Comparison of ENCODE assay signal across 8 mouse cellular contexts in genomic region chr2:27079649-27080048, GRCm38 (mm10). TPM values are rescaled to one million over a fixed set of nuclear protein-coding genes. Genes with fewer than 3 reads are reported as not detected.
A peak's percentile ranks its signal among the peaks of the same experiment; 100 is the strongest.
DNase-seq lines count a peak whose midpoint lies in the region; ATAC-seq and TF ChIP-seq lines count a peak whose summit lies in the region.

No protein-coding gene starts in this region.

- no peaks in the 10 kb centered on the region for H3K36me3 ChIP-seq in forebrain, embryonic 15.5 days
- H3K36me3 ChIP-seq in intestine, postnatal 0 days (ENCODE audit: control insufficient read depth, insufficient read depth), result no peaks in the 10 kb centered on the region

- H3K4me3 ChIP-seq in forebrain, embryonic 15.5 days, result no peak overlapping the region
- H3K4me3 ChIP-seq in intestine, postnatal 0 days (ENCODE audit: low read depth, low read length), result no peak overlapping the region

- WGBS in forebrain, embryonic 15.5 days, result 59% methylated on average over 2 of the region's 2 CpGs
- WGBS in intestine, postnatal 0 days, result 83% methylated on average over 2 of the region's 2 CpGs

- H3K9ac ChIP-seq in forebrain, embryonic 15.5 days (replicated peaks), result no peak overlapping the region; the same call in 1 of the 2 replicates
- no peak overlapping the region for H3K9ac ChIP-seq in intestine, postnatal 0 days (ENCODE audit: low read depth, low read length)

- DNase-seq in layer of hippocampus, postnatal 10 days (ENCODE audit: low spot score in 2 of 2), result peak; percentile 41 to 51
- DNase-seq in layer of hippocampus, adult 11-12 months (ENCODE audit: low spot score), result no peak
- DNase-seq in lung, postnatal 36 days, result peak; percentile 54
- no peak for DNase-seq in frontal cortex, postnatal 14 days (ENCODE audit: low spot score in 2 of 2)
- no peak for DNase-seq in left cerebral cortex, adult 8-10 months (ENCODE audit: low spot score in 2 of 2)
- no peak for DNase-seq in adrenal gland, postnatal 25 days

- peak overlapping the region; percentile 36 for H3K27ac ChIP-seq in forebrain, embryonic 15.5 days (replicated peaks)
- no peak overlapping the region for H3K27ac ChIP-seq in intestine, postnatal 0 days (ENCODE audit: low read depth, low read length)

- peak; percentile 47 for ATAC-seq in forebrain, embryonic 15.5 days (replicated peaks)
- no peak for ATAC-seq in intestine, postnatal 0 days

- no peaks in the 10 kb centered on the region for H3K27me3 ChIP-seq in forebrain, embryonic 15.5 days
- no peaks in the 10 kb centered on the region for H3K27me3 ChIP-seq in intestine, postnatal 0 days (replicated peaks; ENCODE audit: control insufficient read depth, insufficient read depth, low read length)

- no peaks in the 10 kb centered on the region for H3K9me3 ChIP-seq in forebrain, embryonic 15.5 days
- no peaks in the 10 kb centered on the region for H3K9me3 ChIP-seq in intestine, postnatal 0 days (ENCODE audit: control insufficient read depth)

- no peak for TF ChIP-seq CTCF in intestine, postnatal 0 days (IDR thresholded peaks at IDR 0.05; ENCODE audit: low read depth)

- peak overlapping the region; percentile 20; the same call in 1 of the 2 replicates for H3K4me2 ChIP-seq in forebrain, embryonic 15.5 days (replicated peaks)
- 0 out of 2 replicates have a peak overlapping the region, but pooled peaks have one; percentile 9 for H3K4me2 ChIP-seq in intestine, postnatal 0 days (replicated peaks; ENCODE audit: low read depth)

- H3K4me1 ChIP-seq in forebrain, embryonic 15.5 days, result peaks cover 24% of the 10 kb centered on the region
- 0 out of 2 replicates have a peak, but pooled peaks cover 3% of the 10 kb centered on the region for H3K4me1 ChIP-seq in intestine, postnatal 0 days (replicated peaks; ENCODE audit: control insufficient read depth, insufficient read depth, low read length)

RNA-seq across cellular contexts. Expression of gene Adamtsl2, which starts 0.5 kb away (rescaled TPM):
- total RNA-seq in layer of hippocampus, postnatal 10 days (2021), result 10 to 100 TPM; 16.1 to 18.1 TPM
- 6.8 and 9.5 TPM in 2 replicates for polyA plus RNA-seq in forebrain, embryonic 15.5 days (2015; fragmentation: Nextera tagmentation; extraction: Ambion mirVana)
- polyA plus RNA-seq in intestine, postnatal 0 days (2015; fragmentation: Nextera tagmentation; extraction: Ambion mirVana), result 1.0 and 1.3 TPM in 2 replicates
- total RNA-seq in left cerebral cortex, adult 8-10 months (2022), result 10 to 100 TPM; 12.6 to 18.4 (median 15.6) TPM
- total RNA-seq in adrenal gland, postnatal 25 days (2021), result 17.4 and 17.9 TPM in 2 replicates

RNA-seq across cellular contexts. Expression of gene Mymk, which starts 7.7 kb away (rescaled TPM):
- total RNA-seq in layer of hippocampus, postnatal 10 days (2021), result 1 to 10 TPM; 1.0 to 1.4 TPM
- polyA plus RNA-seq in forebrain, embryonic 15.5 days (2015; fragmentation: Nextera tagmentation; extraction: Ambion mirVana), result 0.17 TPM in 1 of 2 replicates, not detected in the other
- polyA plus RNA-seq in intestine, postnatal 0 days (2015; fragmentation: Nextera tagmentation; extraction: Ambion mirVana), result not detected in 2 replicates
- 1 to 10 TPM in 2 of 4 experiments, under 1 TPM in 2; 0.44 to 1.5 (median 1.2) TPM for total RNA-seq in left cerebral cortex, adult 8-10 months (2022)
- total RNA-seq in adrenal gland, postnatal 25 days (2021), result not detected in 2 replicates

RNA-seq across cellular contexts. Expression of gene Slc2a6, which starts 51.9 kb away (rescaled TPM):
- total RNA-seq in layer of hippocampus, postnatal 10 days (2021), result 10 to 100 TPM; 44.3 to 44.9 TPM
- polyA plus RNA-seq in forebrain, embryonic 15.5 days (2015; fragmentation: Nextera tagmentation; extraction: Ambion mirVana), result 5.2 TPM in 2 replicates
- polyA plus RNA-seq in intestine, postnatal 0 days (2015; fragmentation: Nextera tagmentation; extraction: Ambion mirVana), result 0.59 and 0.93 TPM in 2 replicates
- 10 to 100 TPM; 21.1 to 28.3 (median 27.8) TPM for total RNA-seq in left cerebral cortex, adult 8-10 months (2022)
- 0.71 and 0.97 TPM in 2 replicates for total RNA-seq in adrenal gland, postnatal 25 days (2021)

Comparison
In these comparisons a context has a peak if more than half of its experiments do, and no peak if none do; other contexts are left out.
1. DNase-seq: peak in layer of hippocampus, postnatal 10 days (2 of 2) and lung, postnatal 36 days (single experiment); none in layer of hippocampus, adult 11-12 months (single experiment), frontal cortex, postnatal 14 days (0 of 2), left cerebral cortex, adult 8-10 months (0 of 2) and adrenal gland, postnatal 25 days (single experiment).
2. RNA of gene Slc2a6, which starts 51.9 kb away (total RNA-seq): 44.3 to 44.9 TPM in layer of hippocampus, postnatal 10 days and 21.1 to 28.3 TPM in left cerebral cortex, adult 8-10 months; 0.71 to 0.97 TPM in adrenal gland, postnatal 25 days; every median in the first group is over 10 times any median in the second.